Mouse (Mus musculus): ENCODE data around the gene Slc25a51.

- TF ChIP-seq CTCF (IDR thresholded peaks at IDR 0.05; ENCODE audit: borderline replicate concordance, control insufficient read depth, extremely low read depth, insufficient read depth, low read length, poor library complexity) (no peak), POLR2A (IDR thresholded peaks at IDR 0.05; ENCODE audit: control insufficient read depth, extremely low read depth, insufficient read depth, low read length, poor library complexity) (no peak)
These were observed 14.1 kb upstream of the Slc25a51 start for GRCm38 (mm10) chr4:45422640-45423039.
